In genomic region chr11:88993186-88993585, GRCm38 (mm10) we compare ENCODE assay signal across 38 mouse cellular contexts. TPM values are rescaled to one million over a fixed set of nuclear protein-coding genes. Genes with fewer than 3 reads are reported as not detected.
"Had no signal": no experiment of that assay in that cellular context is flagged by ENCODE, and none has a peak within 500 bp of the region (broad histone marks: within the 10 kb centered on the region; RNA-seq: fewer than 3 reads in every experiment).

No protein-coding gene starts in this region.

- H3K27me3 ChIP-seq: heart, embryonic 12.5 days; heart, embryonic 13.5 days; heart, embryonic 15.5 days; hindbrain, embryonic 13.5 days; hindbrain, embryonic 15.5 days; intestine, embryonic 15.5 days; kidney, embryonic 15.5 days had no signal

- H3K27ac ChIP-seq: heart, embryonic 10.5 days; heart, embryonic 13.5 days; heart, embryonic 15.5 days; hindbrain, embryonic 10.5 days; hindbrain, embryonic 13.5 days; hindbrain, embryonic 14.5 days; hindbrain, embryonic 15.5 days; hindbrain, postnatal 0 days; intestine, embryonic 15.5 days; kidney, embryonic 15.5 days; kidney, postnatal 0 days; layer of hippocampus, adult 2 months had no signal

- H3K4me3 ChIP-seq: heart, embryonic 10.5 days; heart, embryonic 12.5 days; heart, embryonic 13.5 days; heart, embryonic 15.5 days; hindbrain, embryonic 10.5 days; hindbrain, embryonic 12.5 days; hindbrain, embryonic 13.5 days; hindbrain, embryonic 15.5 days; intestine, embryonic 15.5 days; kidney, embryonic 15.5 days; layer of hippocampus, adult 2 months had no signal

- ATAC-seq: hindbrain, embryonic 16.5 days had no signal

- H3K4me2 ChIP-seq: heart, embryonic 11.5 days; heart, embryonic 12.5 days; heart, embryonic 13.5 days; heart, embryonic 15.5 days; hindbrain, embryonic 12.5 days; hindbrain, embryonic 13.5 days; hindbrain, embryonic 14.5 days; hindbrain, embryonic 15.5 days; intestine, embryonic 15.5 days; kidney, embryonic 15.5 days had no signal

- H3K9me3 ChIP-seq: heart, embryonic 10.5 days; heart, embryonic 12.5 days; heart, embryonic 13.5 days; heart, embryonic 15.5 days; hindbrain, embryonic 10.5 days; hindbrain, embryonic 12.5 days; hindbrain, embryonic 13.5 days; hindbrain, embryonic 15.5 days; intestine, embryonic 15.5 days; kidney, embryonic 15.5 days had no signal

- H3K36me3 ChIP-seq: intestine, embryonic 15.5 days had no signal

- DNase-seq: layer of hippocampus, postnatal 36 days had no signal

- H3K4me1 ChIP-seq: heart, embryonic 10.5 days; heart, embryonic 12.5 days; heart, embryonic 13.5 days; heart, embryonic 15.5 days; hindbrain, embryonic 10.5 days; hindbrain, embryonic 12.5 days; hindbrain, embryonic 13.5 days; hindbrain, embryonic 15.5 days; kidney, embryonic 15.5 days had no signal

- H3K9ac ChIP-seq: heart, embryonic 12.5 days; heart, embryonic 13.5 days; heart, embryonic 15.5 days; hindbrain, embryonic 12.5 days; hindbrain, embryonic 13.5 days; hindbrain, embryonic 14.5 days; hindbrain, embryonic 15.5 days; intestine, embryonic 15.5 days; kidney, embryonic 15.5 days had no signal

RNA-seq across cellular contexts. Expression of gene Elobl, which starts 26.5 kb away (rescaled TPM):
- total RNA-seq: heart, adult 8-10 months; heart, postnatal 10 days; heart, postnatal 14 days; heart, postnatal 25 days; heart, postnatal 36 days; heart, postnatal 4 days; hematopoietic stem cell, adult 5-6 weeks; hindbrain, postnatal 0 days; layer of hippocampus, adult 18-20 months; layer of hippocampus, adult 2 months; layer of hippocampus, adult 8-10 months; layer of hippocampus, postnatal 10 days; layer of hippocampus, postnatal 14 days; layer of hippocampus, postnatal 25 days; layer of hippocampus, postnatal 36 days had no signal
- polyA plus RNA-seq: heart, embryonic 10.5 days; heart, embryonic 11.5 days; heart, embryonic 12.5 days; heart, embryonic 13.5 days; heart, embryonic 14.5 days; heart, embryonic 15.5 days; heart, embryonic 16.5 days; heart, postnatal 0 days; hindbrain, embryonic 10.5 days; hindbrain, embryonic 11.5 days; hindbrain, embryonic 12.5 days; hindbrain, embryonic 13.5 days; hindbrain, embryonic 14.5 days; hindbrain, embryonic 15.5 days; hindbrain, embryonic 16.5 days; hindbrain, postnatal 0 days; intestine, embryonic 14.5 days; intestine, embryonic 15.5 days; intestine, embryonic 16.5 days; intestine, postnatal 0 days; kidney, embryonic 14.5 days; kidney, embryonic 15.5 days; kidney, embryonic 16.5 days; kidney, postnatal 0 days had no signal
